Mouse (Mus musculus) cerebellum, adult 2 months (tissue): Measurements from ENCODE around the gene Atic.

Experiments
- CTCF ChIP-seq: fragments of 200-500 bp; IDR thresholded peaks from 2 replicates; pipeline ENCODE4 v1.5.1; 2011; ENCODE audit warnings: low read depth, mild to moderate bottlenecking, control low read depth, low read length, moderate library complexity, borderline replicate concordance; ENCODE audit not compliant: insufficient read depth
- POLR2A ChIP-seq: fragments of 200-500 bp; IDR thresholded peaks from 2 replicates; pipeline ENCODE4 v1.6.1; 2011; ENCODE audit warnings: low read length, control low read depth, borderline replicate concordance; ENCODE audit not compliant: insufficient read depth

GRCm38 (mm10) chr1:71605751-71606150 lies 48.8 kb downstream of the Atic start:
- TF ChIP-seq CTCF (no peak), POLR2A (no peak)
